Mouse (Mus musculus) gastrocnemius, adult 2 months (tissue): ENCODE measurements around the gene Atp8b2. TPM values are rescaled to one million over a fixed set of nuclear protein-coding genes. Genes with fewer than 3 reads are reported as not detected.
A peak's percentile ranks its signal among the peaks of the same experiment; 100 is the strongest.

Source experiments
- DNase-seq: peaks from one replicate; pipeline ENCODE4 v3.0.0; 2022
- H3K27ac ChIP-seq: fragments of 200-600 bp; 2 replicates; pipeline ENCODE4 v1.8.1; 2022; ENCODE audit warnings: mild to moderate bottlenecking
- H3K4me3 ChIP-seq: fragments of 200-600 bp; 2 replicates; pipeline ENCODE4 v1.8.1; 2022; ENCODE audit warnings: mild to moderate bottlenecking, moderate library complexity
- CTCF ChIP-seq: fragments of 200-600 bp; IDR thresholded peaks from 2 replicates; pipeline ENCODE4 v1.8.1; 2022; ENCODE audit warnings: antibody characterized with exemption, mild to moderate bottlenecking, moderate library complexity
- intact Hi-C: fragments of 180-260 bp; cut with DNase I; formaldehyde crosslinking; loops from one replicate; pipeline ENCODE4 v1.15.1; 2025
- total RNA-seq, 2 experiments: library from RNA; stranded (reverse); gene quantifications; 2 replicates each; pipeline ENCODE4 v1.2.3; 2021

Gene Atp8b2
- total RNA-seq, 2 experiments from 2014 or later: 6.0 to 9.8 TPM

DNA sequence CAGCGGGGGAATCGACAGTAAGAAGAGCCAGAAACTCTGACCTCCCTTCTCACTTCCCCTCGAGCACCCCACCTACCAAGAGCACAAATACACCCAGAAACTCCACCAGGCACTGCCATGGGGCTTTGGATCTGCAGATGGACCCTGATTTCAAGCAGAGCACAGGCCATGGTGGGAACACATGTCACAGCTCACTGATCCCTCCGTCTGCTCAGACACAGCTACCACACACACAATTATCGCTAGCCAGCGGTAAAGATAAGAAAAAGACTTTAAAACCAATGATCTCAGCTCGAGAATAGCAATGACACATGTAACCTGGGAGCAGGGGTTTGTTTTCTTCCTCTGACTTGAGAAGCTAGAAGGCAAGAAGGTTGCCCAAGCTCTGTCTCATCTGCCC lies 5.2 kb upstream of the Atp8b2 start:
- intact Hi-C loops: no loop called here
- TF ChIP-seq CTCF: no peak

DNA sequence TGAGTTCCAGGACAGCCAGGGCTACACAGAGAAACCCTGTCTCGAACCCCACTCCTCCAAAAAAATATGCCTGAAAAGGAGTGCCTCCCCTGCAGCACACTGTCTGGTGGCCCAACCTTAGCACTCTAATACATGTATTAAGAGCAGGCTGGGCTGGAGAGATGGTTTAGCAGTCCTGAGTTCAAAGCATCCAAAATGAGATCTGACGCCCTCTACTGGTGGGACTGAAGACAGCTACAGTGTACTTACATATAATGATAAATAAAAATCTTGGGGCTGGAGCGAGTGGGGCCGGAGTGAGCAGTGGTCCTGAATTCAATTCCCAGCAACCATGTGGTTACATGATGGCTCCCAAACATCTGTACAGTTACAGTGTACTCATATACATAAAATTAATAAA lies 3.6 kb upstream of the Atp8b2 start:
- Histone ChIP-seq H3K4me3 (no peak overlapping the region), H3K27ac (no peak overlapping the region)
- TF ChIP-seq CTCF: peak; percentile 50
- intact Hi-C loops: no loop called here
- no peak for DNase-seq

More for the DNA sequence above, 5.2 kb upstream of the Atp8b2 start:
- no peak overlapping the region for H3K4me3 ChIP-seq
- DNase-seq: no peak
- H3K27ac ChIP-seq: no peak overlapping the region

DNA sequence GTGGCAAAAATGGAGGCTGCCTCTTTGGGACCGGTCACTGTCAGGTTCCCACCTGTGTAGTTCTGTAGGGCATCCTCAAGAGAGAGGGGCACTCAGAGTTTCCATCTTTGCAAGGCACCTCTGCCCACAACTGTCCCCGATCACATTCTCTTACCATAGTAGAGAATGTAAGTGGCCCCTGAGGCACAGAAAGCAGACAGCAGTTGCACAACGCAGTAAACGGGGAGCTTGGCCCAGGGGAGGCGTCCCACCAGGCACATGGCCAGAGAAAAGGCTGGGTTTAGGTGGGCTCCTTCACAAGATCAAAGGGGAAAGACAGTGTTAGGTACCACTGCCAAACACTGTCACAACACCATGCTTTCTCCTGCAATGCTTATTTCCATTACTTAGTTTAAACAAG lies 2.7 kb upstream of the Atp8b2 start:
- no peak for TF ChIP-seq CTCF
- intact Hi-C loops: no loop called here
- H3K27ac ChIP-seq: no peak overlapping the region
- no peak for DNase-seq
- H3K4me3 ChIP-seq: no peak overlapping the region

DNA sequence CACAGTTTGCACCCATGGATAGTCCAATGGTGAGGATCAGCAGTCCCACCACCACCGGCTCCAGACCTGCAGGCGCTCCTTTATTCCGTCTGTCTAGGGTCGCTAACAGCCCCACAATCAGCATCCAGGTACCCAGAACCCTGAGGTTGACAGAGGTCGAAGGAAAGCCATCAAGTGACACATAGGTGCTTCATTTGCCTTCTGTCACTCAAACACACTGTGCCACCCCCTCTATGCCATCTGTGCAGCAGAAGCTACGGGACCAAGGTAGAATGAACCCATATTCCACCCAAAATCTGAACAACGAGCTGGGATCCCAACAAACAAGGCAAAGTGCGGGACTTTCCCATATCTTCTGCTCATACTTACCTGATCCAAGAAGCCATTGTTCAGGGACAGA lies 2.2 kb upstream of the Atp8b2 start:
- DNase-seq: no peak
- no peak for TF ChIP-seq CTCF
- Histone ChIP-seq H3K4me3 (no peak overlapping the region), H3K27ac (no peak overlapping the region)
- intact Hi-C loops: no loop called here

DNA sequence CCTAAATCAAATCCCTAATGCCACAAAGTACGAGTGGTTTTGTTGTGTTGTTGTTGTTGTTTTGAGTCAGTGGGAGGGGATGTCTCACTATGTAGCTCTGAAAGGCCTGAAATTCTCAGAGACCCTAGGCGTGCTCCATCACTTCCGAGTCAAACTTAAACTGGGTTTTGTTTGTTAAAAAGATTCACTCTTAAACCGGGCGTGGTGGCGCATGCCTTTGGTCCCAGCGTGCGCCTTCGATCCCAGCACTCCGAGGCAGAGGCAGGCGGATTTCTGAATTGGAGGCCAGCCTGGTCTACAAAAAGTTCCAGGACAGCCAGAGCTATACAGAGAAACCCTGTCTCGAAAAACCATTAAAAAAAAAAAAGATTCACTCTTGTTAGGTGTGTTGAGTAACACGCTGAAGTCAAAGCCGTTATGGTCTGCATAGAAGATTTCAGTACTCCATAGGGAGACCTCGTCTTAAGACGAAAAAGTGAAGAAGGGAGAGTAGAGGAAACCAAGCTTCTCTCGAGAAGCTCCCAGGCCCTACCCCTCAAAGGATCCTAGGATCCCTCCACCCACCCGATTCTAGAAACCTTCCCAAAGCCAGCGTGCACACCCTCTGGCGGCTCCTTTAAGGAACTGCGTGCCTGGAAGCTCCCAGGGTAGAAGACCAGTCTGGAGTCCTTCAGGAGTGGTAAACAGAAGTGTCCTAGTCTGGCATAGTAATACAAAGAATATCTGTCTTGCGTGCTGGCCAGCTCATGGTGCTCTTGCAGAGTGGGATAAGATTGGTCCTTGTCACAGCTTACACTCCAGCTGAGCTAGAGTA lies 825 bp upstream of the Atp8b2 start:
- peak; percentile 64 for DNase-seq
- peak; percentile 96 for TF ChIP-seq CTCF
- Histone ChIP-seq H3K4me3 (peak overlapping the region; percentile 87), H3K27ac (peak overlapping the region; percentile 94)
- intact Hi-C loops: no loop called here

DNA sequence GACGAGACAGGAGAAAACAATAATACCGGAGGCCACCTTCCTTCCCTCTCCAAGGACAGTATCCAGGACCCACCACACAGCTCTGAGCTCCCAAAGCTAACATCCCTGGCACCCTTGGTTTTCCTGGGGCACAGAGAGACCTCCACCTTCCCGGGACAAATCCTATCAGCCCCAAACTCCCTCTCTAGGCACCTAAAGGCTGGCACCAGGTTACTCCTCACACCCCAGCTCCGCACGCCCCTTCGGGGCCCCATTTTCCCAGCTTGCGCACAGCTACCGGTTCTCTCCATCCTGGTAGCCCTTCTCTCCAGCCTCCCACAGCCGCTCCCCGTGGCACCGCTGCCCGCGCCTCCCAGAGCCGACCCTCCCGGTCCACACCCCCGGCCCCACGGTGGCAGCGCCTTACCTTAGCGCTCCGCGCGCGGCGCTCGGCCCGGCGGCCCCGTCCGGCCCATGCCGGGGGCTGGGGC lies 522 bp downstream of the Atp8b2 start:
- intact Hi-C loops: no loop called here
- H3K4me3 ChIP-seq: peak overlapping the region; percentile 87
- DNase-seq: no peak
- TF ChIP-seq CTCF: no peak
- peak overlapping the region; percentile 94 for H3K27ac ChIP-seq

DNA sequence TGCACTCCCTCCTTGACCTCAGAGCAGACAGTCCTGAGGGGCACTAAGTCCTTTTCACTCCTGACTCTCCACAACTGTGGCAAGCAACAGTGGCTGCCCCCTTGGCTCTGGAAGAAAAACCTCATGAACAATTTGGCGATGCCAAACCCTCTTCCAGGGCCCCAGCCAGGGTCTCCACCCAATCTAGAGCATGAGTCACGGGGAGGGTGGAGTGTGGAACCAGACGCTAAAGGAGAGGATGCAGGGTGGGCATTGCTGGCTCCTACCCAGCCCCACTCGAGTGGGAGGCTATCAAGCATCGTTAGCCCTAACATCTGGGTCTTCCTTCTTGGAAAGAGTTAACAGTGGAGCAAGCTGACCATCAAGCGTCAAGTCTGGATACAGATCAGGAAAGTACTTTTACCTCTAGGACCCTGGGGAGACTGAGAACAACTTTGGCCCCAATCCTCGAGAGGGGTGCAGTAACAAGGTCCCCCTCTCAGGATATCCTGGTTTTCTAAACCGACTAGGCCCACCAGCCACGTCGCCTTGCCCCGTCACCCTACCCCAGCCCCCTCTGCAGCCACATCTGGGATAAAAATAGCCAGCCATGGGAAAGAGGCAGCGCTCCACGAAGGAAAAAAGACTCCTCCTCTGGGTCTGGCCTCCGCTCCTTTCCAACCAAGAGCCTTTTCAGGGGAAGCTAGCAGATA lies 1.1 kb downstream of the Atp8b2 start:
- peak; percentile 61 for DNase-seq
- intact Hi-C loops: no loop called here
- Histone ChIP-seq H3K4me3 (peak overlapping the region; percentile 87), H3K27ac (peak overlapping the region; percentile 94)
- no peak for TF ChIP-seq CTCF

DNA sequence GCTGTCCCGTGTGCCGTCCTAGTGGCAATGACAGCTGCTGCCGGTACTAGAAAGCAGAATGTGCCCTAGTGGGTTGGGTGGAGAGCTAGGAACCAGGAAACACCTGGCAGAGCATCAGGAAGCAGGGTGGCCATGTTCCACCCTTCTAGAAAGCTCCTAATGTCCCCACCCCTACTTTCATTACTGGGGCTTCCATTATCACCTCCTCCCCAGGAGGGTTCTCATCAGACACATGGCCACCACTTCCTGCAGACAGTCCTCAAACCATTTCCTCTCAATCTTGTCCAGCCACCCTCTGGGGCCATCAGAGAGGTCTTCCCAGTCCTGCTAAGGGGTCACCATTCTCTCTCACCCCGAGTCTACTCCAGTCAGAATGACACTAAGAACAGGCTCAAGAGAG lies 1.9 kb downstream of the Atp8b2 start:
- DNase-seq: no peak
- no peak for TF ChIP-seq CTCF
- peak overlapping the region; percentile 94 for H3K27ac ChIP-seq
- intact Hi-C loops: no loop called here
- H3K4me3 ChIP-seq: peak overlapping the region; percentile 87

DNA sequence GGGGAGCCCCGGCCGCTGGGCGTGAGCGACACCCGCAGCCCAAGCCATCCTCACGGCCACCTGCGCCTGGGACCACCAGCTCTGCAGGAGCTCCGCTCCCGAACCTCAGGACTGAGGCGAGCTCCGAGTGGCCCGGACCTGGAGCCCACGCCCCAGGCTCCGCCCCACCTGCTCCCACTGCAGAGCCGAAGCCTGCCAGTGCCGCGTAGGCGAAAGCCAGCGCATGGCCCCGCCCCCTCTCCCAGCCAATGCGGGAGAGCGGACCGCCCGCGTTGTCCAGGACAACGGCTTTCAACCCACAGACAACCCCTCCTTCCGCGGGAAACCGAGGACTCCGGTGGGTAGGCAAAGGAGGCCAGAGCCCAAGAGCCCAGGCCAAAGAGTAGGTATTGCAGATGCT lies 2.8 kb downstream of the Atp8b2 start:
- peak overlapping the region; percentile 94 for H3K27ac ChIP-seq
- intact Hi-C loops: no loop called here
- H3K4me3 ChIP-seq: peak overlapping the region; percentile 87
- no peak for TF ChIP-seq CTCF
- DNase-seq: peak; percentile 96

DNA sequence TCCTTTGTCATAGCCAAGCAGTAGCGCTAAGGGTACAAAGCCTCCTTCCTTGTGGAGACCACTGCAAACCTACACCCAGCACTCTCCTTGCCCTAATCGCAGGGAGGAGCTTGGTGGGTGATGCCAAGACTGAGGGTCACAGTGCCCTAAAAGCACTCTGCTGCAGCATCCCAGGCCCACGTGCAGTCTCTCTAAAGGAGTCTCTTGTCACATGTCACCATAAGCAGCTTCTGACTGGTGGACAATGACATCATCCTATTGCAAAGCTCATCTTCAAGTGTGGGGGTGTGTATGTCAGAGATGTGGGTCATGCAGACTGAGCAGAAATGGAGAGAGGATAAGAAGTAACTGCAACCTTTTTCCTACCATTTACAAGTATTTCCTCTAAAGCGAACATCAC lies 3.9 kb downstream of the Atp8b2 start:
- intact Hi-C loops: no loop called here
- H3K27ac ChIP-seq: peak overlapping the region; percentile 94; the same call in 1 of the 2 replicates

DNA sequence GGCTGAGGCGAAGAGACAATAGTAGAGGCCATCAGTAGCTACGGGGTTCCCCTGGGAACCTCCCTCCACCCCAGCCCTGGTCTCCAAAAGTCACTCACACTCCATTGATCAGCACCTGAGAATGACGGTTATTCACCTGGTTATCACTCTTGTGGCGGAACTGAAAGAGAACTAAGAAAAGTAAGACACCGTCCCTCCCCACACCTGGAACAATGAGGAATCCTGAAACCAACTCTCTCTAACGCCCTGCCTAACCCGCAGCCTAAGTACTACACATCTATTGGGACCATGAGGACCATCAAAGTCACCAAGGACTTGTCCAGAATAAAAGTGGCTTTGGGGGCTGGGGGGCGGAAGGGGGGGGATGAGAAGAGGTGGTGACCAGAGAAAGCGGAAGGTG lies 5.4 kb downstream of the Atp8b2 start:
- Histone ChIP-seq H3K27ac (no peak overlapping the region), H3K4me3 (no peak overlapping the region)
- no peak for DNase-seq
- intact Hi-C loops: no loop called here
- TF ChIP-seq CTCF: no peak

More for the DNA sequence above, 3.9 kb downstream of the Atp8b2 start:
- no peak overlapping the region; the same call in 1 of the 2 replicates for H3K4me3 ChIP-seq
- no peak for TF ChIP-seq CTCF
- DNase-seq: no peak

DNA sequence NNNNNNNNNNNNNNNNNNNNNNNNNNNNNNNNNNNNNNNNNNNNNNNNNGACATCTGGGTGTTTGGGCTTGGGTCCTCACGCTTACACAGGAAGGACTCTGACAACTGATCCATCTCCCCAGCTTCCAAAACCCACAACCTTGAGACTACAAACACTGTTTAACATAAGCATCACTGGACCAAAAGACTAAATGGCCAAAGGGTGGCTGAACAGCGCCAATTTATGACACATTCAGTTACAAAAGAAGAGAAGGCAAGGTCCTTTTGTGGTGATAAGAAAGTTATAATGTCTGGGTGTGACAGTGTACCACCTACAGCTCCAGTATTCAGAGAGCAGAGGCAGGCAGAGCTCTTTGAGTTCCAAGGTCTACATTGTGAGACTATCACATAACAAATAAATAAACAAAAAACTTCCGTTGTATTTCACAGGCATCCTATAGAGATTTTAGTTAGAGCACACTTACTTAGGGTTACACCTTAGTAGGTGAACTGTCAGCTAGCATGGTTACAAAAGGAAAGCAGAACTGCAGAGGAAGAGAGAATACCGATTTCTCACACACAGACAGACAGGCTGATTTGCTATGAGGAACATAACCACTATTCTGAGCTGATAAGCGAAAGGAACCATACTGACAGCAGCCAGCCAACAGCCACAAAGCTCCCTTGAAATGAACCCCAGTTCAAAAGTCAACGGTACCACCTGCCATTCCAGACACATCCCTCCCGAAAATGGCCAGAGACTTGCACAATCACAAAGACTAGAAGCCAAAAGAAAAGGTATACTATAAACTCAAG lies 6.9 kb downstream of the Atp8b2 start:
- TF ChIP-seq CTCF: no peak

More for the DNA sequence above, 6.9 kb downstream of the Atp8b2 start:
- H3K27ac ChIP-seq: no peak overlapping the region
- no peak for DNase-seq
- intact Hi-C loops: no loop called here
- H3K4me3 ChIP-seq: no peak overlapping the region
